Mouse (Mus musculus): Measurements from ENCODE around the gene Spz1. TPM values are rescaled to one million over a fixed set of nuclear protein-coding genes. Genes with fewer than 3 reads are reported as not detected.

Spz1 gene
- total RNA-seq, 1 experiment from 2014 or later = not detected

Other genes with a start within 250 kb of the Spz1 start
- gene Dhfr, start 221.4 kb downstream of the Spz1 start, total RNA-seq (2017) = 20.6 and 27.1 TPM in 2 replicates
- 46.9 and 58.7 TPM in 2 replicates for gene Msh3, start 221.2 kb downstream of the Spz1 start, total RNA-seq (2017)
- gene Ankrd34b, start 150.3 kb downstream of the Spz1 start, total RNA-seq (2017) = not detected in 2 replicates
- 8.5 and 10.1 TPM in 2 replicates for gene Fam151b, start 92.2 kb downstream of the Spz1 start, total RNA-seq (2017)
- gene Zfyve16, start 45.3 kb downstream of the Spz1 start, total RNA-seq (2017) = 11.5 and 15.4 TPM in 2 replicates
- 9.2 and 14.4 TPM in 2 replicates for gene Serinc5, start 34.9 kb upstream of the Spz1 start, total RNA-seq (2017)
- 0.19 TPM in 1 of 2 replicates, not detected in the other for gene Thbs4, start 218.6 kb upstream of the Spz1 start, total RNA-seq (2017)

Data from hematopoietic stem cell, adult 5-6 weeks (primary cell).